Mouse (Mus musculus) thymus, postnatal 25 days (tissue): ENCODE measurements around the gene Afg1l.
A peak's percentile ranks its signal among the peaks of the same experiment; 100 is the strongest.

Experiments
- DNase-seq: peaks from one replicate; pipeline ENCODE4 v3.0.0; 2022

Afg1l gene

GRCm38 (mm10) chr10:42293877-42294276 lies 184.5 kb downstream of the Afg1l start:
- DNase-seq: no peak

- peak; percentile 80 for DNase-seq
Observed at GRCm38 (mm10) chr10:42291360-42291759, 187.0 kb downstream of the Afg1l start.

- no peak for DNase-seq
Observed at GRCm38 (mm10) chr10:42287666-42288065, 190.7 kb downstream of the Afg1l start.

DNA sequence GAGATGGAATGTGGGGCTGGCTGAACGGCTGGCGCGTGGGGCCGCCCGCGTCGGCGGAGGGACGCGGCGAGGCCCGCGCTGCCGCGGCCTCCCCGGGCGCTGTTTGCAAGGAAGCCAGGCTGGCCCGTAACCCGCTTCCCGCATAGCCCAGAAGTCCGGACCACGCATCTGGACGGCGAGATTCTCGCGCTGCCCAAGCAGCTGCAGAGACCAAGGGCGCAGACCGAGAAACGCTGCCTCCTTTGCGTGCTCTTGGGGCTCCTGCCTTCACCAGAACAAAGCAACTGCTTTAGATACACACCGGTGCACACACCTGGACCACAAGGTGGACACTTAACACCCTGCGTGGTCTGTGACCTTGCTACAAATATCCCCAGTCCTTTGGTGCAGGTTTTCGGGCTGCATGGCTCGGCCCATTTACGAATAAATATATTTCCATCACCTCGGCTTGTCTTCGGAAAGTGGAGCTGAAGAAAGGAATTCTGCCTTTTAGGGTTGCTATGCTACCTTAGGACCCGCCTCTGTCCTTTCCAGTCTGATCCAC lies 200.0 kb downstream of the Afg1l start:
- DNase-seq: no peak

DNA sequence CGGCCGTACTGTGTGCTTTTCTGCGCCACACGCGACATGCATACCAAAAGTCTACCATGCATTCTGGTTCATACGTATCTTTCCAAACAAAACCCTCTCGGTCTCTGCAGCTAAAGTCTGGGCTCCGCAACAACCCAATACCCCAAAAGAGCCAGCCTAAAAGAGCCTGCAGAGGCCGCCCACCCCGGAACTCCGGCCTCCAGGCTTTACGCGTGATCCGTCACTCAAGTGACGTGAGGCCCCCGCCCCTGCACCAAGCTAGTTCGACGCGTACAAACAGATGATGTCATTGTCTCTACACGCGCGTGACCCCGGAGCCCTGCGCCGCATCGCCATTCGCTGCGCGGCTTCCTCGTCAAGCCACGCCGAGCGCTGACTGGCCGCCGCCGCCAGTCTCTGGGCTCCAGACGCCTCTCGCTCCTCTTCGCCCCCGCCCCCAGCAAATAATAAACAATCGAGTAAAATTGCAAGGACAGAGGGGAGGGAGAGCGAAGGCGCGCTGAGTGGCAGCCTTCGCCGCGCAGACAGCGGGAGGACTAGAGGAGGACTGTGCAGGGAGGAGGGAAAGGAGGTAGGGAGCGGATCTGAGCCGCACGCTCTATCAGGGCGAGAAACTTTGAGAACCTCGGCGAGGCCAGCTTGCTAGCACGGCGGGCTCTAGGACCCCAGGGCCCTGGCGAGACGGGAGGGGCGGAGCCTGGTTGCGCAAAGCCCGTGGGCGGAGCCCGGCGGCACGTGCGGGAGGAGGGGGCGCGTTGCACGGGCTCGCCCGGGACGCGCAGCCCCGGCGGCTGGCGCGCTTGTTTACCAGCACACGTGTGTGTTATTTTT lies 200.7 kb downstream of the Afg1l start:
- DNase-seq: peak; percentile 97

DNA sequence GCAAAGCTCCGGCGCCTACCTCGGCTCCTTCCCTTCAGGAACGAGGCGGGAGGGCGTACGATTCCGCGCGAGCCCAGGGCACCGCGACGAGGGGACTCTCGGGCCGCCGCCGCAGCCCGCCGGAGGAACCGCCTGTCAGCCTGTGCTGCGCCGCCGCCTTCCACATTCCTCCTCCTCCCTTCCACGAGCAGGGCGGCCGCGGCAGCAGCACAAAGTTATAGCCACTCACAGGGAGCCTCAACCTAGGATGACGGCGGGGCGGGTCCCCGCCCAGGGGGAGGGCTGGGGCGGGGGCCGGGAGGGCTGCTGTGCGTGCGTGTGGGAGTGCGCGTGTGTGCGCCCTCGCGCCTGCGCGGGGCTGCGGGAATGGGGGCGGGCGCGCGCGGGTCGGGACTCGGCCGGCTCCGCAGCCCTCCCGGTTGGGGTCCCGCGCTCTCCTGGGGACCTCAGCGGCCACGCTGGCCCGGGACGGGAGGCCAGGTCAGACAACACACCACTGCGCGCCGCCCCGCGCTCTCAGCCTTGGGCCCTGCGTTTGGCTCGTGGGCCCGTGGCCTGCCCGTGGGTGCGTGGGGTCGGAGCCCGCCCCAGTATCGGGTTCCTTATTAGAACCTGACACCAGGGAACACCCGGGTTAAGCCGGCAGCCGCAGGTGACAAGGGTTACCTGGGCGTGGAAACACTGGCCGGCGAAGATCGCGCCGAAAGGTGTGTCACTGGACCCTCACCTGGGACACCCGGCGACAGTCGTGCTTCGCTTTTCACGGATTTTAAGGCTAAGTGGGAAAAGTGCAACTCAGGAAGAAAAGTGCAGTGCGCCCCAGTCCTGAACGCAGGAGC lies 201.6 kb downstream of the Afg1l start, which contains the start of gene Foxo3:
Gene Foxo3, minus strand, starts transcription at position 249 of the 839 bp plus-strand sequence.
- peak; percentile 88 for DNase-seq

- no peak for DNase-seq
Observed at GRCm38 (mm10) chr10:42275871-42276501, 202.4 kb downstream of the Afg1l start.

- DNase-seq: peak; percentile 71
Observed at GRCm38 (mm10) chr10:42275401-42275870, 202.9 kb downstream of the Afg1l start.

GRCm38 (mm10) chr10:42274712-42275400 lies 203.5 kb downstream of the Afg1l start:
- DNase-seq: peak; percentile 59

DNA sequence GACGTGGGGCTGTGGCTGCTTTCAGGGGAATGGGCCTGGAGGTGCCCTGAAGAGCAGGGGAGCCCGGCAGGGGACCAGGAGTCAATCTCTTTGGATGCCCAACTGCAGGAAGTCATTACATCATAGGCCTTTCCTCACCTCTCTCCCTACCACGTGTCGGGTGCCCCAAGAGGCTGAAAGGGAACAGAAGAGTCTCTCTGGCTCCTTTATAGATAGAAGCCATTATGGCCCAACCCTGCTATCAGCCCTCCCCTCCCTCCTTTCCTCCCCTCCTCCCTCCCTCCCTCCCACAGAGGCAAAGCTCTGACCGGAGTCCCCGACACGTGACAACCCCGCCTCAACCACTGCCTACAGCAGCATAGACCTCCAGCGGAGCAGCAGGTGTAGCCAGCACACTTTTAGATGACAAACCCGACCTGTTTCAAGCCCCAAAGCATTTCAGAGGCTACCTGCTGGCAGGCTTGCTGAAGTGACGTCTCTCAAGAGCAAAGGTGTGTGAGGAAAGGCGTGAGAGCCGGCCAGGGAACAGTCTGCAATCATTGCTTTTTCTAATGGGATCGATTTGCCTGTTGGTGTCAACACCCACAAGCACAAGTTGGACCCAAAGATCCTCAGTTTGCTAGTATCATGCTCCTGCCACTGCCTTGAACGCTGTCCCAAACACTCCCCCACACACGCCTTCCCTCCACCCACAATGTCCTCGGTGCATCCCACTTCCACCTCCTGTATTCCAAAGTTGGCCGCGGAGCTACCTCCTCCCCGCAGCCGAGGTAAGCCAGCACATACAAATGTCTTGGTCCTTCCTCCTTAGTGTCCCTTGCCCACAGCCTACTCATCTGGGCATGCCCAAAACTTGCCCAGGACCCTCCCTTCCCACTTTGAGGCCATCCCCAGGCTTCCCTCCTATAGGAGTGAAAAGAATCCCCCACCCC lies 204.3 kb downstream of the Afg1l start:
- DNase-seq: peak; percentile 69

- DNase-seq: no peak
Observed at GRCm38 (mm10) chr10:42273403-42273759, 205.0 kb downstream of the Afg1l start.

DNA sequence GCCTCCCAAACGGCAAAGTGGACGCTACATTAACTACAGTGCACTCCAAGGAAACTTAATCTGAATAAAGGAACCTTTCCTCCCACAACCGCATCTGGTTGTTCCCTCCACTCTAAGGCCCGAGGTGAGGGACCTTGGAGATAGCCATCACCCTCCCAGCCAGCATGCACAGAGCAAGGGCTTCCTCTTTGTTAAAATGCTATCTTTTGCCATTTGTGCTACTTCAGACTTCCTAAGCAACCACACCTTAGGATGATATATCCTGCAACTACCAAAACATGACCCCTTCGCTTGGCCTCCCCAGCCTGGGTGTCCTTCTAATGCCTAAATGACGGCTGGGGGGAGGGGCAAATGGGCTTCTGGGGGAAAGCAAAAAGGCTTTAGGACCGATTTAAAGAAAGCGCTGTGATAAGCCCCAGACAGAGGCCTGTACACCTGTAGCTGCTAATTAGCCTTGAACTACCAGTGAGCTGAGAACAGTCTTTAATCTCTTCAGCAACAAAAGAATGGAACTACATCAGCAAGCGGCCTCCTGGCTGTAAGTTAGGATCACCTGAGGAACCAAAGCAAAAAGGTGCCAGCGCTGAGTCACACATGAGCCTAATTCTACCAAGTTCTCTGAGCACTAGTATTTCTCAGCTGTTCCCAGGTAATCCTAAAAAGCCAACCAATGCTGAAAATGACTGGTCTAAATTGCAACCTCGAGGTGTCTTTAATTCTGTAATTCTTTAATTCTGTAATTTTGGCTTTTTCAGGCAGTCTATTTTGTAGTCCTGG lies 206.7 kb downstream of the Afg1l start:
- no peak for DNase-seq

GRCm38 (mm10) chr10:42270277-42271083 lies 207.9 kb downstream of the Afg1l start:
- peak; percentile 53 for DNase-seq

GRCm38 (mm10) chr10:42269281-42270025 lies 208.9 kb downstream of the Afg1l start:
- peak; percentile 76 for DNase-seq

DNA sequence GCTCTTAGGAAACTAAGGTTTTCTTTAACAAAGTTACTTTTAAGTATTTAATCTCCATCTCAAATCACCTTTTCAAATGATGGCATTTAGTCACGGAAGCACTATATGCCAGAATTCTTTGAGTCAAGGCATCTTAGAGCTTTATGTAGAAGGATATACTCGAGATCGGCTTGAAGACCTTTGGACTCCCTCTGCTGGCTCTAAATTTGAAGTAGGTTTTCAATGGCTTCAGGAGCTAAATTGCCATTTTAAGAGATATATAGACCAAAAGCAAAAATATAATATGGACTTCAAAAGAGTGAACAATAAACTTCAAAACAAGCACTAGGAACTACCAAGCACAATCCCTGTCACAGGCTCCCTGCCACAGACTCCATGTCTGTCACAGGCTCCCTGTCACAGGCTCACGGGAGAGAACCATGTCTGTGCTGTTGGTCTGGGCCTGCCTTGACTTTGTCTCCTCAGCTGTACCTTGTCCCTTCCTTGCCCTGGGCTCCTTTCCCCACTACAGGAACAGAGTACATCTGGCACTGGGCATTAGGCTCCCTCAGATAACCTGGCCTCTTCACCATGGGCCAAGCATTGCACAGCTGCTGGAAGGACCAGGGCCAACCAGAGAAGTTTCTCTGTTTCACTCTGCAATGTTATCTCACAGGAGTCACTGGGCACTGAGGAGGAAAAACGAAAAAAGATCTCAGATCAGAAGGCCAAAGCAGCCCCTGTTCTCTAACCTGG lies 210.4 kb downstream of the Afg1l start:
- no peak for DNase-seq

DNA sequence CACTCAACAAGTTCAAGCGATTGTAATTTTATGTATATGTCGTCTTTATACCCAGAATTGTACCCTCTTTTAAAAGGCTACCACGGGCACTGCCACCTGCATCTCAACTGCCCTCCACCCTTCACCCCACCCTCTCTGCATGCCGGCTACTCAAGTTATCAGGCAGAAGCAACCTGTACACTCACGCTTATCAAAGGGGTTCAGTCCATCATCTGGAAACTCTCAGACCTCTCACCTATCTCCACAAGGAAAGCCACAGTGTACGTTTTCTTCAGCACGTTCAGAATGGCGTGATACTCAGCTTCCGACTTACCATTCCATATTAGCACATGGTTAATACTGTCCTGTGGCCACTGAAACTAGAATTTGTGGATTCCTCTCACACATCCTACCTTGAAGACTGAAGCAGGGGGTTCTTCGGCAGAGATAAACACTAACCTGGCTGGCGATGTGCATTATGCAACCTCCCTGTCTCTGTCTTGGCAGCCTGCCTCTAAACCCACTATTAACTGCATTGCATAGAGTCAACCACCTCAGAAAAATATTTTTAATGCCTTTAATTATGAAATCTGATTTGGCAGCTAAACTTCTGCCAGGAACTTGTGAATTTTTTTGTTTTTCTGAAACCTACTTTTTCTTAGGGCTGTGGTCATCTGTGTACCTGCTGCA lies 213.2 kb downstream of the Afg1l start:
- no peak for DNase-seq

DNA sequence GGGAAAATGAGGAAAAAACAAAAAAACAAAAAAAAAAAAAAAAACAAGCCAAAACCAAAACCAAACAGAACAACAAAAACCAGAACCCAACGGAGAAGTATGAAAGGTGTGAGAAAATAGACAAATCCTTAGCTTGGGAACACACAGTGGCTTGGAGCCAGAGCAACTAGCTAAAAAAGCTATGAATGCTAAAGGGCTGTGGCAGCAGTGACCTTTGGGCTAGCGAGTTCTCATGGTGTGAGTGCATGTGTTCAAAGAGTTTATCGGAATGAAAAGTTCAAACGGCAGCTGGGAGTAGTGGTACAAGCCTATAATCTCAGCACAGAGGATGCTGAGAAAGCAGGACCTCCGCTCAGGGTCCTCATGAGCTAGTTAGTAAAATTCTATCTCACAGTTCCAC lies 214.2 kb downstream of the Afg1l start:
- DNase-seq: no peak
